Mouse (Mus musculus) frontal cortex, adult (tissue): ENCODE measurements around the gene Cfap97d2.
A peak's percentile ranks its signal among the peaks of the same experiment; 100 is the strongest.

Experiments
- ATAC-seq: cut with Nextera tagmentation; 2 replicates; pipeline ENCODE4 v1.9.2; 2017; ENCODE audit warnings: mild to moderate bottlenecking, moderate library complexity, mixed read lengths; ENCODE audit not compliant: low TSS enrichment

Cfap97d2 gene

DNA sequence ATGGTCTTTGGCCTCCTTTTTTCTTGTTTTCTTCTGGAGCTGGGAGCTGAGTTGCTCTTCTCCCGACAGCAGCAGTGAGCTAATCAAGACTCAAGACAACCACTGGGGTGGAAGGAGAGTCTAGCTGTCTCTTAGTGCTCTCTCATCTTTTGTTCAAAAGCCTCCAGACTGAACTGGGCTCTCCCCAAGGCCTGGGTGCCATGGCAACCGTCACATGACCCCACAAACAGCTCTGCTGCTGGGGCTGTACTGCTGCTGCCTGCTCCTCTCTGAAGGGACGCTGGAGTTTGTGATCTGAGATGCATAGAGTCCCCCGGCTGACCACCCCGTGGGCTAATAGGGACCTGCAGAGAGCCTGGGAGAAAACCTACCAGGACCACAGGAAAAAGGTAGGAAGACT is at the start of gene Cfap97d2:
TSS of gene Cfap97d2 (plus strand) at position 222 of the 400 bp plus-strand sequence.
- peak; percentile 97 for ATAC-seq

DNA sequence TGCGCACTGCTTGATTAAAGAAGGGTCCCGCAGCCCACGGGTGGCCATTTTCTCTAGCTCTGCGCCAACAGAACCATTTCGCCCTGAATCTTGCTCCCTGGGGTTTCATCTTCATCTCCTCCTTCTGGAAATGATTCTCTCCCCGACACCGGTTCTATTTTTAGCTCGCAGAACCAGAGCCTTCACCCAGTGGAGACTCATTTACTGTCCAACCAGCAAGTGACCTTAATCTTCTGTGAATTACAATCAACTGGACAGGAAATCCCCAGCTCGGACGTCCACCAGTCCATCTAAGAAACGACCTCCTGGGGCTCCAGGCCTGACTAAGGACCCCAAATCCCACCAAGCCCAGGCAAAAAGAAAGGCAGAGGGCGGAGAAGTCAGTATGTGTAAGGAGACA is 48.2 kb upstream of the Cfap97d2 start:
- no peak for ATAC-seq

DNA sequence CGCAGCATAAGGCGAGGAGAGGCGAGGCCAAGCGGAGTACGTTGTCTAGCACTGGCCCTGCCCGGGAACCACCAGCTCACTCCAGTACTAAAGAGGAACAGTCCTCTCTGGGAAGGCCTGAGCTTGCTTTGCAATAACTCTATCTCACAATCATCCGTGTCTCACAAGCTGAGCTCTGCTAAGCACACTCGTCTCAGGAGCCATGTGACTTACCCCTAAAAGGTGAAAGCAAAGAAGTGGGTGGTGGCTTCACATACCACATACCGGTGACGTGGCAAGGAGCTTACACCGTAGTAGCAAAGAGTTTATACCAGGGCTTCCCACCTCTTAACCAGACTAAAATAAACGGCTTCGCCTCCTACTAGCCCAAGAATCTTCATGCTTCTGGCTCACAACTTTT is 45.4 kb upstream of the Cfap97d2 start:
- peak; percentile 54; the same call in 1 of the 2 replicates for ATAC-seq

DNA sequence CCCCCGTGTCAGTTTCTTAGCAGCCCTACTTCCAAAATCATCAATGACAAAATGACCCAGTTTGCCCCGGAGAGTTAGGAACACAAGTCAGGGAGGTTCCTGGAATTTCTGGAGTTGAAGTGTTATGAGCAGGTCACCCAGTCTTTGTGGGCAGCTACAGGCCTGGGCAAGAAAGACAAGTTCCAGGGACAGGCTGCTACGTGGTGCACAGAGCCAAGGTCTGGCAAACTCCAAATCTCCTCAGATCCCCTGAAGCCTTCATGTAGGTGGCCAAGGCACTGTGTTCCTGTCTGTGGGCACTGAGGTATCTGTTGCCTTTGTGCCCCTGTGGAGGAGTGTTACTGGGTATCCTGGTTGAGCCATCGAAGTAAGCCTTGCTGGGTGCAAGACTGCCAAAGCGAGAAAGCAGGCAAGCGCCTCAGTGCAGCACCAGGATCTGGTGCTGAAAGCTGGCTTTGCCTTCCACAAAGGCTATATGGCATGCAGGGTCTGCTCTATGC is 40.9 kb upstream of the Cfap97d2 start:
- ATAC-seq = no peak

DNA sequence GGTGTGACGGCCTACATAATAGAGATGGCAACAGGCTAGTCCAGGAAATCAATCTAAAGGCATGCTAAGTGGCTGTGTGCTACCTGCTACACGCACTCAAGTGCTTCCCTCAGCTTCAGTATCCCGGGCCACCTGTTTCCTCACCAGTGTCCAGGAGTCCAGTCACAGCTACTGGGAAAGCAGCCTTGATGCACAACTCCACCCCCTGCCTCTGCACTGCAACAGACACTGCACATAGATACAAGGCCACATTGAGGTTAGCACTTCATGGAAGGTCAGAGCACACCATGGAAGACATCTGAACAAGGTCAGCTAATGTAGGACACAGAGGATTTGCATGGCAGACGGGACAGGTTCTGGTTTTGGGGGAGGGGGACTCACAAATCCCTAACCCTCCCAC is 40.2 kb upstream of the Cfap97d2 start:
- no peak for ATAC-seq

DNA sequence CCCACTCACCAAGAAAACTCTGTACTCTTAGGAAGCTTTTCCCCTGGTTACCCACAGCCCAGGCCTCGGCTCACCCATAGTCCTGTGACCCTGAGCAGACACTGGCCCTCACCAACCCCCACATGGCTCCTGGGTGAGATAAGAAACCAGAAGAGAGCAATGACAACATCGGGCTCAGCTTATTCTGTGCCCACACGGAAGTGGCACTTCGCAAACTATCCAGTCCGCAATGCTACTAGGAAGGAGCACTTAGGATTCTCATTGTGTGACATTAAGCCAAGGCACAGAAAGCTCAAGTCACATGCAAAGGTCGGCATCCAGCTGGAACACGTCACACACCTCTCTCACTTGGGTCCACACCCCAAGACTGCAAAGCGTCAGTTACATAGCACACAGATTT is 39.7 kb upstream of the Cfap97d2 start:
- ATAC-seq = no peak

DNA sequence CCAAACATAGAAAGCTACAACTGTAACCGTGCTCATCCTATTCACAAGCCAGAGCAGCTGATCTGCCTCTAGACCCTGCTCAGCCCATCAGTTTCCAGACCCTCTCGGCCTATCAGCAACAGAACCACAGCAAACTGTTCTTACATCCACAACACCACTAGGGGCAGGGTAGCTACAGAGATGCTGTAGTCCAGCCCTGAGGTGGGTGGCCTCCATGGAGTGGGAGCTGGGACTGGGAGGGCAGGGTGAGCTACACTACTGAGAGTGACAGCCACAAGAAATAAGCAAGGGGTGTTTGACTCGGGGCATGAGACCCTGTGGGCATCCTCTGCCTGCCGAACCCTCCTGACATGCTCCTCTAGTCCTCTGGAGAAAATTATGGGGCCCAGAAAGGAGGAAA is 37.8 kb upstream of the Cfap97d2 start:
- ATAC-seq = no peak

DNA sequence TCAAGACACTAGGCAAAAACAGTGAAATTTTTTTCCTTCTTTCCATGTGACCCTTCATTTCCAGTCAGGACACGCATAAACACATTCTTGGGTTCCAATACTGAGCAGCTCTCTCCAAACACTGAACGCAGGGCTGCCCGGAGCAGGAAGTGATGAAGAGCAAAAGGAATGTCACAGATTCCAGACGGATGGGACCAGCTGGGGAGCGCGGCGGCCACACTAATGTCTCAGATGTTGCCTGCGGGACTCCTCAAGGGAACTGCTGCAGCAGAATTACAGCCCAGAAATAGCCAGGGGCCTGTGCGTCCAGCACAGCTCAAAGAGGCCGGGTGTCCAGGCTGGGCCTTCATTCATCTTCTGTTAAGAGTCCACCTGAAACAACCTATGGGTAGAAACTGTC is 37.3 kb upstream of the Cfap97d2 start:
- ATAC-seq = no peak

DNA sequence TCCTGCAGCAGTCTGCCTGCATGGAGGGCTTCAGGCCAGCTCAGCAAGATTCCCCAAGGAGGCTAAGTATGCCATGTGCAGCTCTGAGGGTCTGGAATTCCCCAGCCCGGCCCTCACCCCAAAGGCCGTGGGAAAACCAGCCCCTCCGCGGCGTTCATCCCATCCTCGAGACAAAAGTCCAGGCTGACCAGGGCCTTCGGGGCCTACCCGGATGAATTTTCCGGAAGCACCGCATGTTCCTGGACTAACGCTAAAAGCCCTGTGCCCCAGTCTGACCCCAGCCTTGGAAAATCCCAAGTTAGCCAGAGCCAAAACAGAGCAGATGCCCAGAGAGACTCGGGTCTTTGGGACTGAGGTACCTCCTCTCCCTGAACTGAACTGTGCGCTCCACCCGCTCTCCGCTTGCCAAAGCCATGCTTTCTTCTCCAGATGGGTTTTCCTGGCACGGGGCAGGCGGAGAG is 35.6 kb upstream of the Cfap97d2 start:
- no peak for ATAC-seq

DNA sequence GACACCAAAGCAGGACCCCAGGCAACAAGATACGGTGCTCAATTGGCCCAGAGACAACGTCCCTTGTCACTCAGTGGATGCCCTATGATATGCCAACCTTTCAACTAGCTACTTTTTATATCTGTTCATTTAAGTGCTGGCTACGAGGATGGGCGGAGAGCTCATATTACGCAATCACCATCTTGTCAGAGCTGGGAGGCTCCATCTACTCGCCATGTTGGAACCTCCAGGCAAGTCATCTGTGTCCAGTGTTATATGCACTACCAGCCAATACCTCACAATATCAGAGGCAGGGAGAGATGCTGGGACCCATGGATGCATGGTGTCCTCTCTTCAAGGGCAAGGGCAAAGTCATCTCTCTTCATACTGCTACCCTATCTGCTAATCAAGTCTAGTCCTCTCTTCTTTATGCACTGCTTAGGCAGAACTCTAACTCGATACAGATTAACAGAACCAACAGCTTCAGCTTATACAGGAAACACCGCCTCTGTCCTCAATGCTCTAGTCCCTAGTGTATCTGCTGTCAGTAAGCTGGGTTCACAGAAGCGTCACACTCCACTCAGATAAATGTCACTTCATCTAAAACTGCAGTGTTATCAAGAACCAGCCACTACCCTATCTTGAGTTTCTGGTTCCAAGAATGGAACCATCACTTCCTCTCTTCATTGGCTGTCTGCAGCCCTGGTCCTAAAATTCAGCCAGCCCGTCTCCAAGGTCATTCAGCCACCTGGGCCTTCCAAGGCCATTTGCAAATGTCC is 34.3 kb upstream of the Cfap97d2 start:
- ATAC-seq = no peak

DNA sequence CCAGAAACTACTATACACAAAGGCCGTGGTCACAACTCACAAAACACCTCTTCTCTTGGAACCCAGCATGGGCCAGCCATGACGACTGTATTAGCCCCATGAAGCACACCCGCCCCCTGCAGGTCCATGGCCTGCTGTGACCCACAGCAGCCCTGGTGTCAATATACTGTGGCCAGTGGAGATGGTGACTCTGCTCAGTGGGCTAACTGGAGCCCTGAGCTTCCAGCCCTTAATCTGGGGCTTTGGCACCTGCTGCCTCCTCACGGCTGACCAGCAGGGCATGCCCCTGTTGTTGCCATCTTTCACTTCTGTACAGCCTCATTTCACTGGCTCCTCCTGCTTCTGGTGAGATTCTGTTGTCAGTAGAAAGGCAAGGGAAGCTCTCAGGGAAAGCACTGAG is 32.5 kb upstream of the Cfap97d2 start:
- ATAC-seq = no peak

DNA sequence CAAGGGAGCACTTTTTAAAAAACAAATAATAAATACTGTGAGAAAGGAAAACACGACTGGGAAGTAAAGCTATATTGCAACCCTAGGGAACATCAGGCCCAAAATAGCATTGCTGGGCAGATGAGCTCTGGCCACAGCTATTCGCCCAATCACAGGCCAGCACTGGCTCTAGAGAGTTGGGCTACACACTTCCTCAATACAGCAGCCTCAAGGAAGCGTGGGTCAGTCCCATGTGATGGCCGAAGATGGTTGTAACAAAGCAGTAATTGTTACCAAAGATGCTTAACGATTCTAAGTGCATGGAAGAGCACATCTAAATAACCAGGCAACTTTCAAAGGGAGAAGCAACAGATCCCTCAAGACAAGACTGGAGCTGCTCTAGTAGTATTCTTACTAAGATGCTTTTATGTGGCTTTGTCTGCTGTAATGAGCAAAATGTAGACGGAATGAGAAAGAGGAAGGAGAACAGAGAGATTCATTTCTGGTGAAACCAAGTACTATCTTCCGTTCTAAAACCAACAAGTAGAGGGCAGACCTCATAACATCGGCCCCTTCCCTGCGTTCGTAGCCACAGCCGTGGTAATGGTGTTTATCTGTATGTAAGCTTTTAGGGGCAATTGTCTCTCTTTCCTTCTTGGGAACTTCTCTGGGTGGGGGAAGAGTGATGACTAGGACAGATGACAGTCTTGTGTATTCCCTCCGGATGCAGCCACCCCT is 31.2 kb upstream of the Cfap97d2 start:
- ATAC-seq = no peak

DNA sequence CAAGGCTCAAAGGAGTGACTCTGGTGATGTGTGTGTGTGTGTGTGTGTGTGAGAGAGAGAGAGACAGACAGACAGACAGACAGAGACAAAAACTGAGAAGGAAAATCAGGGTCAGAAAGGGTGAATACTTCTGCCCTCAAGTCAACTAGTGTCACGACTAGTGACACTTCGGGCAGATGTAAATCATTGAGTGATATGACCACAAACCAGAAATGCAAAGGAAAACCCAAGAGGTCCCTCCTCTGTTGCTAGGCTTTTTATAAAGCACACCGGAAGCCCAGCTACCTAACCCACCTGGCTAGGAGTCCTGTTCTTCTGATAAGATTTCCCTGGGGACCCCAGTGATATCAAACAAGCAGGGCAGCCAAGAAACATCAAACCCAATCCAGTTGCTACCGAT is 30.6 kb upstream of the Cfap97d2 start:
- ATAC-seq = no peak

DNA sequence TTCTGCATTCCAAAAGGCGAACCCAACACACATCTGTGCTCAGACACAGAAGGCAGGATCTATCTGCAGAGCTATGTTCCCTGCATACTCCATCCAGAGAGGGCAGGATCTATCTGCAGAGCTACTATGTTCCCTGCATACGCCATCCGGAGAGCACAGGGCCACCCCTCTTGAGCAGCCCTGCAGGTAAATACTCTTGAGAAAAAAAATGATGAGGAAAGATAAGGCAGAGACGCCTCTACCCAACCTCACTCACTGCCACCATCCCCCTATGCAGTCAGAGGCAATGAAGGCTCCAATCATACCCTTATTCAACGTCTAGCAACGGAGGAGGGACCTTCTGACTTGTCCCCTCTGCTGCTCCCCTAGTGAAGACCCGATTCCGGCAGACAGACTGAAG is 30.2 kb upstream of the Cfap97d2 start:
- no peak for ATAC-seq

DNA sequence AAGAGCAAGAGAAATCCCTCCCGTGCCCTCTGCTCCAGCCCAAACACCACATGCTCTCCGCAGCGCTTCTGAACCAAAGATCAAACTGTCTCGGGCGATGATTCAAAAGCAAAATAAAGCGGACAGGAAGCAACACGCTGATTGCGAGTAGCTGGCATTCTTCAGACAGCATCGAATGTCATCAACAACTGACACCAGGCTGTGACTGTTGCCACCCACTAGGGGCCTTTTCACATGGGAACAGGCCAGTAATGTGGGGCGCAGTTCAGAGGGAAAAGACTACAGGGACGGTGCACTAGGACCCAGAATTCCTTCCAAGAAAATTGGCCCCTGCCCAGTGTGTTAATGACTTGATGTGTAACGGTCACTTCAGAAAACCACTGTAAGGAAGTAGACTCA is 29.4 kb upstream of the Cfap97d2 start:
- ATAC-seq = peak; percentile 13; the same call in 1 of the 2 replicates

DNA sequence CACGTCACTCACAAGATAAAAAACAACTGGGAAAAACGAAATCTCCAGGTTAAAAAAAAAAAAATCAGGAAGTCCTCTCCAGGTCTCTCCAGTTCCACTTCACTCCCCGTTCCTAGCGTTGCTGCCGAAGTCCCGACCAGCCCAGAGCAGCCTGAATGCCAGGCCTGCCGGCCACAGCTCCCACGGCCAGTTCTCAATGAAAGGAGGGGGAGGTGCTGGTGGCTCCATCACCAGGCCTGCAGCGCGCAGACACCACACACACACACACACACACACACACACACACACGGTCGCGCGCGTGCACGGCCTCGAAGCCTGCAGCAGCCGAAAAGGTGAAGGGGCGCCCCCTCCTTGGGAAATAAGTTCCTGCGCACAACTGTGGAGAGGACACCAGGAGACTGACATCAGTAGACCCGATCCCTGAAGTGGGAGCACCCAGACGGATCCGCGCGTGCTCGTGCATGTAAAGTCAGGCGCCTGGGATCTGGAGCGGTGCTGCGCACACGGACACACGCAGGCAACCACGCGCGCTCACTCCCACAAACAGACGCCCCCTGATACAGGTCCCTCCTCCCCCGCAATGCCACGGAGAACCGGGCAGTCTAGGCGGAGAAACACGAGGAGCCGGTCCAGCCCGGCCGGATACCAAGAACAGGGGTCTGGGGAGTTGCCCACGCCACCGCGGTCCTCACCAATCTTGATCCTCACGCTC is 28.8 kb upstream of the Cfap97d2 start:
- ATAC-seq = peak; percentile 64

DNA sequence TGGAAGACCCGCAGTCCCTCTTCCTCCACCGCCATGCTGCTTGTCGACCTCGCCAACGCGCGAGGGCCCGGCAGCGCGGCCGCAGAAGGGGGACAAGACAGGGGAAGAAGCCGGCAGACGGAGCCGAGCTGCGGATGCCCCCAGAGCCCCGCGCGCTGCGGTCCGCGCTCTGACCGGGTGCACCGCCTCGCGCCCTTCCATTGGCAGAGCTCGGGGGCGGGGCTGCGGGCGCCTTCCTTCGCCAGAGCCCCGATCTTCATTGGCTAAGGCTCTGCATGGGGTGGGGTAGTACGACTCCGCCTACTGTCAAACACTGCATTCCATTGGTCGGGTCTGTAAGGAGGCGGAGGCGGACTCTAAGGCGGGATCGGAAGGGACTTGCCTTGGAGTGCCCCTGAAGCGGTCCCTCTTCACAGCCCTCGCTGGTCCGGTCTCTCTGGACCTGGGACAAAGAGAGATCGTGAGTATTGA is 28.2 kb upstream of the Cfap97d2 start, which contains the start of gene Rasa3:
TSS of gene Rasa3 (minus strand) at position 191 of the 471 bp plus-strand sequence.
- ATAC-seq = peak; percentile 84

DNA sequence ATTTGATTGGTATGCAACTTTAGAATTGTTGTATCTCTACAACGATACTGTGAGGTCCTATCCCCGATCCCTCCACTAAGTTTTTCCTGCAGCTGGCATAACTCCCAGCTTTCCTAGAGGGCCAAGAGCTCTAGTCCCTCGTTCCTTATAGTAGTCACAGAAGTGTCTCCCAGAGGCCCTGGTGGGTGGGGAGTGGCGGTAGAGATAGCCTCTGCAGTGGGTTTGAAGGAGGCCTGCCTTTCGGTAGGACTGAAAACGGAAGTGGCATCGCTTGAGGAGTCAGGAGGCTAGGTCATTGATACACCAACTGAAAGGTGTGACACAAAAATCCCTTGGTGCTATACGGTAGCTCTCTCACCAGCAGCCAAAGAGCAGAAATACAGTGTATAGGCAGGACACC is 27.5 kb upstream of the Cfap97d2 start:
- ATAC-seq = no peak

DNA sequence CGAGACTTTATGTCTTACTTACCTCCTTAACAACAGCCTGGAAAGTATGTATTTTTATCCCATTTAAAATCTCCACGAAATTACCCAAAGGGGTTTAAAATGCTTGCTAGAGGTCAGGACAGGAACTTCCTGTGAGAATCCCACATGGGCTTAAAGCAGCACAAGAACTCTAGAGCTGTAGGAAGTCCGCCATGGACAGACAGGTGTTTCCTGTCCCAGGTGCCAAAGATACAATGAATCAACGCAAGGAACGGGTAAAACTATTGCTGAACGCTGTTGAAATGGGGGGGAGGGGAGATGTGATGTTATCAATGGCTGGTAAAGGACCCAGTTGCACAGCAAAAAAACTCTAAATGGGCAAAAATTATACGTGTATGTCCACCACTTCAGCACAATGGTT is 21.6 kb upstream of the Cfap97d2 start:
- no peak for ATAC-seq

DNA sequence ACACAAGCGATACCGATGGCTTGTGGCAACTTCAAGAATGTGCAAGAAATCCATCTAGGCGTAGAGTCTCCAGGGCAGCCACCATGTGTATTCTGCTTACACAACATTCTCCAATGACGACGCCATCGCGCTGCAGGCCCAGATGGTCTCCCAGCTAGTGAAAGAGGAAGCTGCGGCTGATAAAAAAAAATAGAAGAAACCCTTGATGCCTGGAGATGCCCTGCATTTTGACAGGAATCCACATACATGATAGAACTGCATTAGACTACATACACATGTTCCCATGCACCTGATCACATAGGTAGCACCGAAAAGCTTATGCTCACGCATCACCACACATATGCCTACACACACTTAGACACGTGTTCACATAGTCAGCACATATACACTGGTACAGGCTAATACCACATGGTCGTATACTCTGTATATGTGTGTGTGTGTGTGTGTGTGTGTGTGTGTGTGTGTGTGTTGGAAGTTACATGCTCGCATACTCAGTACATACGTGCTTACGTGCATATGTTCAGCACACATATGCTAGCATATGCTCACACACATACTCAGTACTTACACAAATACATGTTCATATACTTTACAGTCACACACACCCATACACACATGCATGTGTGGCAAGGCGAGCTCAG is 19.9 kb upstream of the Cfap97d2 start:
- no peak for ATAC-seq

DNA sequence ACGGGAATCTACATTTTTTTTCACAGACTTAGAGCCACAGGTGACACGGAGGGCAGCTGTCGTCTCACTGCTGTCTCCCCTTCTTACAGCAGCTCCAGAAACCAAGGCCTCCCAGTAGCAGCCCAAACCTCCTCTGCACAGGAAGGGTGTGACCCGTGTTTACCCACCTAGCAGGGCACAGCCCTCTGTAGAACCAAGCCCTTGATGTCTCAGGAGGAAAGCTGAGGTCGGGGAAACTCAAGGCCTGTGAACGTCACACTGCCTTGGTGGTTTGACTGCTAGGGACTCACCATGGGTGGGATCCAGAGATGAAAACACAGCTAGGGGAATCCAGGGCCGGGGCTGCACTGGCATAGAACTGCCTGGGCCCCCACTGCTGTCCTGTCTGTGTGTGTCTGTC is 19.3 kb upstream of the Cfap97d2 start:
- no peak for ATAC-seq
